Mouse (Mus musculus) hindbrain, embryonic 14.5 days (tissue): ENCODE measurements at regions not wholly inside any gene's neighbourhood (a gene's known extent, or its start where the extent isn't known, plus 50 kb on each side); places are given as distances from the start of the nearest gene placed in this dataset.

Experiments
- ATAC-seq: fragments of 200-750 bp; cut with Nextera tagmentation; 2 replicates; pipeline ENCODE4 v1.8.0; 2017; ENCODE audit warnings: moderate number of reproducible peaks, mild to moderate bottlenecking, moderate TSS enrichment, moderate library complexity; ENCODE audit not compliant: low FRiP score
- DNase-seq: peaks from one replicate; pipeline ENCODE4 v3.0.0-alpha.2; 2015; ENCODE audit warnings: low spot score
- H3K27ac ChIP-seq: fragments of 300-500 bp; sonication (generic); 2 replicates; pipeline ENCODE4 v1.5.1; 2014; ENCODE audit warnings: mild to moderate bottlenecking, moderate library complexity
- H3K27me3 ChIP-seq: fragments of 300-500 bp; sonication (generic); 2 replicates; pipeline ENCODE4 v1.6.1; 2014; ENCODE audit warnings: mild to moderate bottlenecking, low read length, mixed read lengths; ENCODE audit not compliant: control insufficient read depth, insufficient read depth
- H3K36me3 ChIP-seq: fragments of 300-500 bp; sonication (generic); replicated peaks from 2 replicates; pipeline ENCODE4 v1.6.1; 2014; ENCODE audit not compliant: control insufficient read depth, insufficient read depth
- H3K4me1 ChIP-seq: fragments of 300-500 bp; sonication (generic); replicated peaks from 2 replicates; pipeline ENCODE4 v1.6.1; 2014; ENCODE audit warnings: antibody characterized with exemption, low read length, mixed read lengths; ENCODE audit not compliant: control insufficient read depth, insufficient read depth
- H3K4me2 ChIP-seq: fragments of 300-500 bp; sonication (generic); replicated peaks from 2 replicates; pipeline ENCODE4 v1.6.1; 2014; ENCODE audit warnings: mild to moderate bottlenecking, moderate library complexity
- H3K4me3 ChIP-seq: fragments of 300-500 bp; sonication (generic); replicated peaks from 2 replicates; pipeline ENCODE4 v1.5.1; 2014; ENCODE audit warnings: mild to moderate bottlenecking, low read length
- H3K9ac ChIP-seq: fragments of 300-500 bp; sonication (generic); 2 replicates; pipeline ENCODE4 v1.6.1; 2014
- H3K9me3 ChIP-seq: fragments of 300-500 bp; sonication (generic); 2 replicates; pipeline ENCODE4 v1.6.1; 2016; ENCODE audit warnings: low read length; ENCODE audit not compliant: control insufficient read depth
- WGBS: fragments of 180-500 bp; shearing (Covaris S2); extraction: QIAGEN DNeasy Blood & Tissue Kit; methylation state at CpG from one replicate; pipeline ENCODE4 v1.1.7; 2014; 5-methylcytosine and 5-hydroxymethylcytosine counted together

DNA sequence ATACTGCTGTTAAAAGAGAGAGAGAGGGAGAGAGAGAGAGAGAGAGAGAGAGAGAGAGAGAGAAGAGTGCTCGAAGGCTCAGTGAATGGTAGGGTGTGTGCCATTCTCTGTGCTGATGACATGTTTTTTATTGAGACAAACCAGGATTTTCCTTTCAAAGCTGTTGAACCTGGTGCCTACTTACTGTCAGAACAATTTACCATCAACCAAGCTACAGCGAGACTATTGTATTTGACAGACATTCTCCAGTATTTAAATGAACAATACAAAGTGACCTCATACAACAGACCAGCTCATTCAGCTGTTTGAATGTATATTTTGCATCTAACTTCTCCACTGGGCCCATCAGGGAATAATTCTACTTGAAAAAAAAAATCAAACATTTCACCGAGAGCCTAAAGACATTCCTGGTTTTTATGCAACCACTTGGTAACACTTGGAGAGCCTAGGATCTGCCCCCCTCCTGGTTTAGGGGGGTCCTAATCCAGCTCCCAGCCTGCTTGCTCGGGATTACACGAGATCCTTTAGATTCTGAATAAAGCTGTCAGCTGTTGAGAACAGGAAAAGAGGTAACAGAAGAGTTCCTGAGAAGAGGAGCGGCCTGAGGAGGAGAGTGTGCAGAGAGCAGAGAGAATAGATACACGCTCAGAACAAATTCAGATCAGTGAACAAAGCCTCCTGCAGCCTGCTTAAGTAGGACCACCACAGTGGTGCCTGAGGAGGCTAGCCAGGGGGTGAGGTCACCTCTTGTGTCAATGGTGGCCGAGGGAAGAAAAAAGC is 117.3 kb downstream of the Anapc10 start:
- H3K27me3 ChIP-seq: no peaks in the 10 kb centered on the region
- no peaks in the 10 kb centered on the region for H3K36me3 ChIP-seq
- H3K27ac ChIP-seq: no peak overlapping the region
- WGBS: 21% methylated on average over 8 of the region's 8 CpGs
- peak overlapping the region; percentile 24; the same call in 1 of the 2 replicates for H3K9ac ChIP-seq
- H3K4me2 ChIP-seq: peak overlapping the region; percentile 41
- DNase-seq (no peak), ATAC-seq (peak; percentile 40; the same call in 1 of the 2 replicates)
- H3K4me1 ChIP-seq: peaks cover 9% of the 10 kb centered on the region; the same call in 1 of the 2 replicates
- H3K9me3 ChIP-seq: no peaks in the 10 kb centered on the region
- no peak overlapping the region; the same call in 1 of the 2 replicates for H3K4me3 ChIP-seq

DNA sequence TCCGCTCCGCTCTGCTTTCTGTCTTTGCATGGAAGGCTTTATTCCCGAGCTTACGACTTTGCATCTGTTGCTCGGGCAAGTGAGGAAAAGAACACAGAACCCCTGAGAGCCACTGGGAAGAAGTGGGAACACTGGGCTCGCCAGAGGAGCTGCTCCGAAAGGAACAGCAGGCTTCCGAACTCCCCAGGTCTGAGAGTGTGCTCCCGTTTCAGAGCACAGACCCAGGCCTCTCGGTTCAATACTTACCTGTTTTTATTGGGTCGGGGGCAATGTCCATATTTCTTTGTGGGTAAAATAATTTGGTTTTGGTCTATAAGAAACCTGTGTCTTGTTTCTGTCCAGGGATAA is 117.9 kb downstream of the Anapc10 start:
- Histone ChIP-seq H3K4me2 (peak overlapping the region; percentile 41), H3K36me3 (no peaks in the 10 kb centered on the region), H3K4me1 (peaks cover 9% of the 10 kb centered on the region; the same call in 1 of the 2 replicates), H3K9ac (peak overlapping the region; percentile 24; the same call in 1 of the 2 replicates), H3K9me3 (no peaks in the 10 kb centered on the region), H3K4me3 (no peak overlapping the region; the same call in 1 of the 2 replicates), H3K27me3 (no peaks in the 10 kb centered on the region), H3K27ac (no peak overlapping the region)
- 14% methylated on average over 11 of the region's 11 CpGs for WGBS
- ATAC-seq (no peak), DNase-seq (peak; percentile 29)

DNA sequence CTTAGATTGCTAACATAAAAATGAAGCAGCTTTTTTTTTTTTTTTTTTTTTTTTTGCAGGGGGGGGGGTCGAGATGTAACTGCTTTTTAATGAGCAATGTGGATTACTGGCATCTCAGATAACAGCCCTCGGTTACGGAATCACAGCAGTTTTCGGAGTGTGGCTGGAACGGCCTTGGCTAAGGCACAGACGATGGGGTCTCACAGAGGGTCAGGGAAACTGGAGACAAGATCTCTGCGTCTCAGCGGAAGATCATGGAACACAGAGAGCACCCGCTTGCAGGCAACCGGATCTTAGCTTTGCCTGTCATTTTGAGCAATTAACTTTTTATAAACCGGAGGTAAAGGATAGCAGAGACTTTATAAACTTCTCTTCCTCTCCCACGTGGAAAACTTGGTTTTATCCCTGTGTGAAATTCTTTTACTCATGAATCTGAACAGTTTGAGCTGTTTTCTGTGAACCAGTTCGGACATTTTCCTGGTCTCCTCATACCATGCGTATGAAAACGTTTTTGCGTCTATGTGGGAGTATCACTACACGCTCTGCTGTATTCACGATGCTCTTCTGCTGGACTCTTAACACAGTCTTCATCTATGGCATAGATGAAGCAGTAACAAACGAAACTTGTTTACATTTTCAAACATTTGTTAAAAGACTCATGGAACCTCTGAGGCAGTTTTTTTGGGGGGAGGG is 118.5 kb downstream of the Anapc10 start:
- H3K9me3 ChIP-seq: no peaks in the 10 kb centered on the region
- no peaks in the 10 kb centered on the region for H3K27me3 ChIP-seq
- no peaks in the 10 kb centered on the region for H3K36me3 ChIP-seq
- no peak for DNase-seq
- peaks cover 9% of the 10 kb centered on the region; the same call in 1 of the 2 replicates for H3K4me1 ChIP-seq
- 68% methylated on average over 19 of the region's 19 CpGs for WGBS
- no peak overlapping the region for H3K4me2 ChIP-seq
- ATAC-seq: no peak
- no peak overlapping the region for H3K9ac ChIP-seq
- no peak overlapping the region for H3K27ac ChIP-seq
- no peak overlapping the region for H3K4me3 ChIP-seq

DNA sequence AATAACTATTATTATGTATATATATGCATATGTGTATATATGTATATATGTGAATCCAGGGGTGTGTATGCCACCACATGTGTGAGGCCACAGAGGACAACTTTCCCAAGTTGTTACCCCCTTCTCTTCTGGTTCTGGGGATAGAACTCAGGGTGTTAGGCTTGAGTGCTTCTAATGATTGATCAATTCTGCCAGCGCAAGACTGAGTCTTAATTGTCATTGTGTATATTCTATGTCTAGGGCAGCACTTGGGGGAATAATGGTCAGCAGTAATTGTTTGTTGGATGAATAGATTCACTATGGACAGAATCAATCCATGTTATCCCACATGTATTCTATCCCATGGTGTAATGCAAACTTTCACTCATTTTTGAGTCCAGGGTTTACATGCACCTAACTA is 127.3 kb downstream of the Anapc10 start:
- Histone ChIP-seq H3K36me3 (no peaks in the 10 kb centered on the region), H3K27ac (no peak overlapping the region), H3K4me3 (no peak overlapping the region), H3K4me1 (no peaks in the 10 kb centered on the region), H3K9me3 (no peaks in the 10 kb centered on the region), H3K27me3 (no peaks in the 10 kb centered on the region), H3K9ac (no peak overlapping the region), H3K4me2 (no peak overlapping the region)
- no peak for DNase-seq
- ATAC-seq: no peak
- WGBS: 91% methylated on average over 1 of the region's 1 CpGs

DNA sequence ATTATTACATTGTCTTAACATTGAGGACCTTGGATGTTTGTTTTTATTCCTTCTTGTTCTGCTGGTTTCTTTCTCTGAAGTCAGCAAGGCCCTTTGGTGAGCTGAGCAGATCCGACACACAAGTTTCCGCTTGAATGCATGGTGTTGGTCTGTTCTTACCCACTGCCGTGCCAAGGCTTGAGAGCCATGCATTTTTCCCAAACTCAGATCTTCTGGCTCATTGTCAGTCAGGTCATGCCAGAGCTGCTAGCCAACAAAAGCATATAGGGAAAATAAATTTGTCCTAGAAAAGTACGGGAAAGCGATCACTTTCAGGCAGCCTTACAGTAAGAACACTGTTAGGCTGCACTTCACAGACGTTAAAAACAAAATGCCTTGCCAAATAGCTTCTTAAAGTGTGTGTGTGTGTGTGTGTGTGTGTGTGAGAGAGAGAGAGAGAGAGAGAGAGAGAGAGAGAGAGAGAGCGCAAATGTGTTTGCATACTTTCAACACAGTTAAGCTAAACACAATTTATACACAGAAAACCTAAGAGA is 138.4 kb downstream of the Anapc10 start:
- Histone ChIP-seq H3K9ac (no peak overlapping the region), H3K4me2 (no peak overlapping the region; the same call in 1 of the 2 replicates), H3K4me3 (no peak overlapping the region), H3K27me3 (no peaks in the 10 kb centered on the region), H3K36me3 (no peaks in the 10 kb centered on the region), H3K4me1 (no peaks in the 10 kb centered on the region), H3K27ac (no peak overlapping the region), H3K9me3 (no peaks in the 10 kb centered on the region)
- 60% methylated on average over 7 of the region's 7 CpGs for WGBS
- peak; percentile 38 for DNase-seq
- ATAC-seq: peak; percentile 64; the same call in 1 of the 2 replicates

DNA sequence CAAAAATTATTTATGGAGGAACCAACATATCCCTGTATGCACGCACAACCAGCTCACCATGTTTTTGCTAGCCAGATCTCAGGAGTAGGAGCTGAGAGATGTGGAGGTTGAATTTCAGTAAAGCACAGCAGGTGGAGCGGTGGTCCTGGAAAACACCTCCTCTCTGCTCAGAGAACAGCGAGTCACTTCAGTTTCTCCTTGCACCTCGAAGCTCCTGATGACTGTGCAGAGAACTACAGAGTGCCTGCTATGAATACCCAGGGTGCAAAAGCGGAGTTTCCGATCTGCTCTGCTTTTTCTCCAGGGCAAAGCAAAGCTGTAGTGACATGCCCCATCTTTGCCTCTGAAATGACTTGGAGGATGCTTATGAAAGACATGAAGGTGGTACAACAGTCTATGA is 138.9 kb downstream of the Anapc10 start:
- Histone ChIP-seq H3K27ac (no peak overlapping the region), H3K27me3 (no peaks in the 10 kb centered on the region), H3K36me3 (no peaks in the 10 kb centered on the region), H3K4me2 (no peak overlapping the region), H3K4me3 (no peak overlapping the region), H3K9me3 (no peaks in the 10 kb centered on the region), H3K4me1 (no peaks in the 10 kb centered on the region), H3K9ac (no peak overlapping the region)
- 71% methylated on average over 6 of the region's 6 CpGs for WGBS
- no peak for DNase-seq
- ATAC-seq: no peak

DNA sequence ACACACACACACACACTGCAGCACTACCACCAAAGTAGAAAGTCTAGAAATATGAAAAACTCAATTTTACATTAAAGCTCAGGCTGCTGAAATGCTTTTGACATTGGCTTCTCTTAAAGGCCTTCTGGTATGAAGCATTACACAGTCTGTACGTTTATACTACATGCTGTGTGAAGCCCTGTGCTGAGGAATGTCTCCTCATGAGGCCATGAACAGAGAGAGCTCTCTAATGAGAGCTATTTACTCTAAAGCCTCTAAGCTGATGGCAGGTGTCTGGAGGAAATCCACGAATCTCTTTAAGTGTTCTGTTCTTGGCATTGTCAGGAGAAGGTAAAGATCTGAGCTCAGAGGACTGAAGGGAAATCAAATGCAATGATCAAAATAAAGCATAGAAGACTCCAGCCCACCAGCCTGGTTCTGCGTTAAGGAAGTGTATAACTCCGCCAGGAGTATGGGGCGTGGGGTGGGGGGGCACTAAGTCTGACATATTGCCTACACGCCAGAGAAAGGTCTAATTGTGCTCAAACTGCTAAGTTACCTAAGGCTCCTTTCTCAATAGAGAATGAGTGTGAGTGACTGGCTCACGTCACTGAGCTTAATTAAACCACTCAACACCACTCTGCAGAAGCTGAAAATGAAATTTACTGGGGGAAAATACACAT is 160.9 kb downstream of the Anapc10 start:
- 77% methylated on average over 7 of the region's 7 CpGs for WGBS

DNA sequence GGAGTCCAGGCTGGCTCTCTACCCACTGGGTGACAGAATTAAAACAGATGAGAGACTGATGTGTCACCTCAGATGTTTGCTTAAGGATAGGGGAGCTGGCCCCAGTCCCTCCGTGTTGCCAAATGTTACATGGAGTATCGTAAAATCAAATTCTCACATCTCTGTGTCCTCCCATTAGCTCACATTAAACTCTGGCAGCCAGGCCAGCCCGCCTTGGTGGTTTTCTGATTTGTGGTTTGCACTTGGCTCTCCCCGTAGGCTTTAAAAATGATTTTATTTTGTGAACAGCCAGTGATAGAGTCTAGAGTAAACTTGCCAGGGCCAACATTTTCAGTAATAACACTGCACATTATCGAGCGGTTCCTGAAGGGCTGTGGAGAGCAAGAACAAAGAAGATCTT is 149.8 kb downstream of the Hhip start:
- DNase-seq: no peak
- H3K27ac ChIP-seq: no peak overlapping the region
- H3K9me3 ChIP-seq: no peaks in the 10 kb centered on the region
- no peak for ATAC-seq
- H3K27me3 ChIP-seq: no peaks in the 10 kb centered on the region
- no peak overlapping the region for H3K4me3 ChIP-seq
- no peaks in the 10 kb centered on the region for H3K36me3 ChIP-seq
- WGBS: 79% methylated on average over 6 of the region's 6 CpGs
- H3K4me2 ChIP-seq: no peak overlapping the region
- H3K4me1 ChIP-seq: no peaks in the 10 kb centered on the region
- no peak overlapping the region for H3K9ac ChIP-seq

More for the DNA sequence above, 160.9 kb downstream of the Anapc10 start:
- no peak for ATAC-seq
- no peak overlapping the region for H3K9ac ChIP-seq
- H3K36me3 ChIP-seq: no peaks in the 10 kb centered on the region
- no peak for DNase-seq
- no peaks in the 10 kb centered on the region for H3K9me3 ChIP-seq
- H3K27me3 ChIP-seq: no peaks in the 10 kb centered on the region
- no peak overlapping the region for H3K4me3 ChIP-seq
- no peak overlapping the region for H3K27ac ChIP-seq
- no peaks in the 10 kb centered on the region for H3K4me1 ChIP-seq
- H3K4me2 ChIP-seq: no peak overlapping the region
